Mouse (Mus musculus): ENCODE measurements around the gene Patl2.
"Not testable (repeated sequence)": the region's sequence is repeated elsewhere in the genome, so short reads cannot be mapped to it uniquely, and the experiment has no call there.

DNA sequence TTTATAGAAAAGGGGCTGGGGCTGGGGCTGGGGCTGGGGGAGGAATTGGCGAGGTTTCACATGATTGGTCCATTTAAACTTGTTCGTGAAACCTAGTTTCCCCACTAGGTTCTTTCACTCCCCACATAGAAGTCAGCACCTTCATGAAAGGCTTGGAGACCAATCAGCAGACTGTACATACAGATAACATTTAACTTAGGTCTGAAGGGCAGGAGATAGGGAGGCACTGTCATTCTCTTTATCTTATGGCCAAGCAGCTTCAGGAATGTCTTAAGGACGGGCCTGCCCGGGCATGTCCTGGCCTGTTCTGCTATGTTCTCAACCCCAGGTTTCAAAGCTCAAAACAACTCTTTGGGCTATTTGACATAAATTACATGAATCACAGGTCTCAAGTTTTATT, 31.1 kb upstream of the Patl2 start:
- TF ChIP-seq POLR2A (IDR thresholded peaks at IDR 0.05; ENCODE audit: control insufficient read depth, low read depth, low read length); CTCF (IDR thresholded peaks at IDR 0.05; ENCODE audit: control insufficient read depth, insufficient read depth, insufficient replicate concordance, low read depth, low read length): not testable (repeated sequence)

All from testis, adult 2 months (tissue).